Mouse (Mus musculus) liver, embryonic 14.5 days (tissue): ENCODE results near the gene Amot.

Experiments
- CTCF ChIP-seq: IDR thresholded peaks from 2 replicates; pipeline ENCODE4 v1.5.1; 2016; ENCODE audit warnings: antibody characterized with exemption, low read depth, control low read depth
- EP300 ChIP-seq: IDR thresholded peaks from 2 replicates; pipeline ENCODE4 v1.6.1; 2016; ENCODE audit warnings: antibody characterized with exemption, low read depth

DNA sequence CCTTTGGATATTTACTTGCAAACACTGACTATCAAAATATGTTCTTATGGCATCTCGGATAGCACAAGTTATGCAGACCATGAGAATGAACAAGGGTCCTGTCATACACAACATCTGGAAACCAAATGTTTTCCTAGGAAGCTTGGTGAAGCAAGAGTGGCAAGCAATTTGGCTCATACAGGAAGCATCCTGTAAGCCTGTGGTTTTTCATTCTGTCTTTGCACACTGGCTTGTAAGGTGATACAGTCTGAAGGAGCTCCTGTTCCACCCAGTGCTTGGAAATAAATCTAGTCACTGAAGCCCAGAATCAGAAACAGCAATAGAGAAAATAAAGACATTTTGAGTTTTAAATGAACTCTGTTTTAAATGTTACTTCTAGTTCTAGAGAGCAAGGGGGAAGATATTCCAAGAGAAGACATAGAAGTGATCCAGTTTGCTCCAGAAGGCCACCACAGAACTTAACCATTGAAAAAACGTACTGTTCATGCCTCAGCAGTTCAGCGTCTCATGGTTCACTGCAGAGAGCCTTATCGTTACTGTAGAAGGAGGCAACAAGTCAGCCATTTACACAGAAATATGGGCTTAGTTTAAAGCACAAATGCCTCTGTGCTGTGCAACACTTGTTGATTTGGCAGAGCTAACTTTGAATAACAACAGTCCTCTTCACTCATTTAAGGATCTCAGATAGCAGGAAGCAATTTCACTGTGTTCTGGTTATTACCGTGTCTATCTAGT is 74.0 kb downstream of the Amot start:
- TF ChIP-seq CTCF (no peak), EP300 (no peak)
